8 mouse cellular contexts compared by ENCODE assay signal in genomic region chr13:21453449-21453848, GRCm38 (mm10). TPM values are rescaled to one million over a fixed set of nuclear protein-coding genes. Genes with fewer than 3 reads are reported as not detected.
DNase-seq lines count a peak whose midpoint lies in the region; ATAC-seq and TF ChIP-seq lines count a peak whose summit lies in the region.

Gene Zscan26, minus strand, starts transcription at chr13:21453730.

- peaks cover 31% of the 10 kb centered on the region for H3K36me3 ChIP-seq in G1E (replicated peaks)
- peaks cover 16% of the 10 kb centered on the region for H3K36me3 ChIP-seq in hindbrain, embryonic 10.5 days
- H3K36me3 ChIP-seq in lung, postnatal 0 days (ENCODE audit: insufficient read depth, low read length) = no peaks in the 10 kb centered on the region

- peak within 1 kb of the TSS; percentile 91 for H3K27ac ChIP-seq in hindbrain, embryonic 10.5 days
- H3K27ac ChIP-seq in lung, postnatal 0 days (ENCODE audit: low read length) = peak within 1 kb of the TSS; percentile 86

- peak; percentile 79 for ATAC-seq in G1E (ENCODE audit: extremely low read depth, insufficient number of reproducible peaks, low FRiP score, poor library complexity, severe bottlenecking)
- peak; percentile 99 for ATAC-seq in frontal cortex, adult (ENCODE audit: low TSS enrichment)
- ATAC-seq in lung, postnatal 0 days = peak; percentile 90

- peak within 1 kb of the TSS; percentile 66 for H3K4me2 ChIP-seq in lung, postnatal 0 days (replicated peaks; ENCODE audit: low read depth, low read length)

- H3K9ac ChIP-seq in lung, postnatal 0 days (replicated peaks; ENCODE audit: low read depth) = peak within 1 kb of the TSS; percentile 76

- TF ChIP-seq EP300 in lung, postnatal 0 days (IDR thresholded peaks at IDR 0.05) = peak; percentile 43; the same call in 1 of the 2 replicates

- no peaks in the 10 kb centered on the region for H3K9me3 ChIP-seq in G1E (replicated peaks)
- no peaks in the 10 kb centered on the region for H3K9me3 ChIP-seq in hindbrain, embryonic 10.5 days
- no peaks in the 10 kb centered on the region for H3K9me3 ChIP-seq in lung, postnatal 0 days (ENCODE audit: low read length)

- WGBS in hindbrain, embryonic 10.5 days = under 1% methylated on average over 23 of the region's 23 CpGs
- whole genome bisulfite sequencing in lung, postnatal 0 days = under 1% methylated on average over 23 of the region's 23 CpGs

- peak within 1 kb of the TSS; percentile 75 for H3K4me3 ChIP-seq in G1E (ENCODE audit: low read depth, low read length)
- peak within 1 kb of the TSS; percentile 82 for H3K4me3 ChIP-seq in hindbrain, embryonic 10.5 days
- H3K4me3 ChIP-seq in lung, postnatal 0 days (ENCODE audit: low read depth, low read length) = peak within 1 kb of the TSS; percentile 85

- H3K27me3 ChIP-seq in G1E (ENCODE audit: insufficient read depth, low read length) = peaks cover 5% of the 10 kb centered on the region; the same call in 1 of the 2 replicates
- peaks cover 5% of the 10 kb centered on the region; the same call in 1 of the 2 replicates for H3K27me3 ChIP-seq in hindbrain, embryonic 10.5 days (ENCODE audit: insufficient read depth, poor library complexity, severe bottlenecking)
- no peaks in the 10 kb centered on the region for H3K27me3 ChIP-seq in lung, postnatal 0 days (replicated peaks; ENCODE audit: insufficient read depth, low read length)

- no peak for TF ChIP-seq CTCF in G1E (IDR thresholded peaks at IDR 0.05; ENCODE audit: low read depth, low read length)
- no peak for TF ChIP-seq CTCF in lung, postnatal 0 days (IDR thresholded peaks at IDR 0.05)

- peak; percentile 63 for DNase-seq in G1E (ENCODE audit: low spot score)
- peak; percentile 78 for DNase-seq in cerebellum, adult 11-12 months
- peak; percentile 88 for DNase-seq in hindbrain, embryonic 10.5 days (ENCODE audit: low spot score)
- DNase-seq in layer of hippocampus, adult 9-11 months = peak; percentile 82
- peak; percentile 91 for DNase-seq in lung, postnatal 0 days (ENCODE audit: low spot score)
- DNase-seq in ovary, postnatal 14 days (ENCODE audit: low spot score) = peak; percentile 73
- peak; percentile 71 for DNase-seq in thymus, postnatal 14 days

- peaks cover 14% of the 10 kb centered on the region for H3K4me1 ChIP-seq in G1E (ENCODE audit: insufficient read depth, low read depth, low read length)
- H3K4me1 ChIP-seq in hindbrain, embryonic 10.5 days (replicated peaks) = peaks cover 19% of the 10 kb centered on the region
- H3K4me1 ChIP-seq in lung, postnatal 0 days (ENCODE audit: insufficient read depth, low read depth, low read length) = no peaks in the 10 kb centered on the region; the same call in 1 of the 2 replicates

RNA-seq across cellular contexts. Expression of gene Zscan26, which starts in this region (rescaled TPM):
- 43.0 and 43.6 TPM in 2 replicates for total RNA-seq in G1E (2014; fragmentation: Nextera tagmentation)
- 34.7 TPM in 2 replicates for total RNA-seq in G1E (2017)
- polyA plus RNA-seq in G1E (2012) = 3.2 and 3.4 TPM in 2 replicates
- polyA plus RNA-seq in hindbrain, embryonic 10.5 days (2016; fragmentation: Nextera tagmentation; extraction: Ambion mirVana) = 20.6 and 23.6 TPM in 2 replicates
- 30.2 and 33.0 TPM in 2 replicates for polyA plus RNA-seq in lung, postnatal 0 days (2015; fragmentation: Nextera tagmentation; extraction: Ambion mirVana)

Comparison
In these comparisons a context has a peak if more than half of its experiments do, and no peak if none do; other contexts are left out.
1. Peak in every context shown above with its lines: DNase-seq, ATAC-seq, H3K4me3 ChIP-seq and H3K27ac ChIP-seq.